Mouse (Mus musculus): ENCODE data around the gene Cryba1.
"Not testable (repeated sequence)": the region's sequence is repeated elsewhere in the genome, so short reads cannot be mapped to it uniquely, and the experiment has no call there.

Gene Cryba1

GRCm38 (mm10) chr11:77725183-77725582, at the start of gene Cryba1:
Gene Cryba1, minus strand, starts transcription at chr11:77725283.
- DNase-seq (ENCODE audit: low read depth, low spot score), result no peak

- DNase-seq (ENCODE audit: low read depth, low spot score), result no peak
Observed at GRCm38 (mm10) chr11:77771879-77772713, 47.0 kb upstream of the Cryba1 start.

DNA sequence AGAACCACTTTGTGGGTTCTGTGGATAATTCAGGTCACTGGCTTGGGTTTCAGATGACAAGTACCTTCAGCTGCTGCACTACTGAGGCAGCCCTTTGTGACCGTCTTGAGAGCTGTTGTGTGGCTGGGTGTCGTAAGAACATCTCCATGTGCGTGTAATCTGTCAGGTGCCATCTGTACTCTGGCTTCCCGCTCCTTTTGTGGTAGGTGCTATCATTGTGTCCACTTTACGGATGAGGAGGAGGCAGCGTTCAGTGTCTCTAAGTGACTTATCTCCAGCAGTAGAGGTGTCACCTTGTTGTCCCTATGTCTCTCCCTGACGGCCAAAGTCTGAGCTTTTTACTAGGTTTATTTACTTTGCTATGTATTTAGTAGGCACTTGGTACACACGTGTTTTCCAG, 45.3 kb upstream of the Cryba1 start:
- no peak for DNase-seq (ENCODE audit: low read depth, low spot score)

DNA sequence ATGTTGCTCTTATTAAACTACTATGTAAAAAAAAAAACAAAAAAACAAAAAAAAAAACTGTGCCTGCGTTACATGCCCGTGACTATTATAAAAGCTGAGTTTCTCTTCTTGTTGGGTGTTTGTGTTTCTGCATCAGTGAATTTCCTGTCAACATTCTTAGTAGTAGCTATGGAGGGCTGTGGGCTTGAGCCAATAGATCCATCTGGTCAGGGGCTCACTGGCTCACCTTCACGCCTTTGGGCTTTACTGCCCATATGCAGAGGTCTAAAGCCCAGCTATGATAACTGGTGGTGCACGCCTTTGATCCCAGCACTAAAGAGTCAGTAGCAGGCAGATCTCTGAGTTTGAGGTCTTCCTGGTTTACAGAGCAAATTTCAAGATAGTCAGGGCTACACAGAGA, 44.4 kb upstream of the Cryba1 start:
- DNase-seq (ENCODE audit: low read depth, low spot score), result no peak

DNA sequence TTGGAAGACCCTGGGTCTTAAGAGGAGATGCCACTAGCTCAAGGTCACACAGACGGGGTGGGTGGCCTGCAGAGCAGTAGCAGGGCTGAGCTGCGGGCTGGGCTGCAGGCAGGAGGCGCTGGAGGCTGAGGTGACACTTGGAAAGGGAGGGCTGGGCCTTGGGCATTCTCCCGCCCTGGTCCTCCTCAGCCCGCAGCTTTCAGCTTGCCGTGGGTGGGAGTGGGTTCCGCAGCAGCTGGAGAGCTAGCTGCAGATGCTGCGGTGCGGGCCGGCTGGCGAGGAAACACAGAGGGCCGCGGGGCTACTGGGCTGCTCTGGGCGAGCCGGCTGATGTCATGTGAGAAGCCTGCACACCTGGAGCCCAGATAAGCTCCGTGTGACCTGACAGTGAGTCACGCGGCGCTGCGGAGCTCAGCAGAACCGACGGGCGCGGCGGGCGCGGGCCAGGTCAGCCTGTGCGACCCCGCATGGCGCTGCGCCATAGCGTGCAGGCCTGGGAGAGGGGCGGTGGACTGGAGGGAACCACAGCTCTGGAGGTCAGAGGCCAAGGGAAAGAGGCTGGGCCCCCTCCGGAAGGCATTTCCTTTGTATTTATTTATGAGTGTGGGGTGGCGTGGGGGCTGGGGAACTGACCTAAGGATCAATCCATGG, 41.4 kb upstream of the Cryba1 start:
- peak; percentile 56 for DNase-seq (ENCODE audit: low read depth, low spot score)

- no peak for DNase-seq (ENCODE audit: low read depth, low spot score)
Observed at GRCm38 (mm10) chr11:77765459-77765777, 40.3 kb upstream of the Cryba1 start.

DNA sequence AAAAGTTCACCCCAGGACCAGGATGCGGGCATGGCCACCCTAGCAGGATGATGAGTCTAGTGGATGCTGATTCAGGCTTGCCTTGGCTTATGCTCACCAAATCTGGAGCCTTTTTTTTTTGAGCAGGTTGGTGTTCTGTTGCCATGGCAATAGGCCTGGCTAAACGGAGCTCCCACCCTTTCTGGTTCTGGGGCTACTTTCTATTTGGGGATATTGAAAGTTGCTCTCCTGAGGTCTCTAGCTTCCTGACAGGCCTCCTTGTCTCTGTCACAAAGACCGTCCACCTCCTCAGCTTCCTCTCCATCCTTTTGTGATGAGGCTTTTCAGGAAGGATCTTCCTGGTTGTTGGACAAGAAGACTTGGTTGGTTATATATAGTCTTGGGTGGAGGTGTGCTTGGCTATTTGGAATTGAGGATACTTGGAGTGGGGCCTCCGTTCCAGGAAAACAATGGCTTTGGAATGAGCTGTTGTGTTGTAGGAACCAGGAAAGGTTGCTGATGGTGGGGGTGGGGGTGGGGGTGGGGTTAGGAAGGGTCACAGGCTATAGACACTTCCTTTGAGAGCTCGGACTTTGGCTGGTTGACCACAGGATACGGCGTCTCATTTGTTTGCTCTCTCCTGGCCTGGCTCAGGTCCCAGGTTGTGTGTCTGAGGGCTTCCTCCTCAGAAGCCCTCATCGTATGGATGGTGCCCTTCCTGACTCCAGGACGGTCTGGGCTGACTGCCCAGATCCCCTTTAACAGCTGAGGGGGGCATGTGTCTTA, 39.8 kb upstream of the Cryba1 start:
- no peak for DNase-seq (ENCODE audit: low read depth, low spot score)

DNA sequence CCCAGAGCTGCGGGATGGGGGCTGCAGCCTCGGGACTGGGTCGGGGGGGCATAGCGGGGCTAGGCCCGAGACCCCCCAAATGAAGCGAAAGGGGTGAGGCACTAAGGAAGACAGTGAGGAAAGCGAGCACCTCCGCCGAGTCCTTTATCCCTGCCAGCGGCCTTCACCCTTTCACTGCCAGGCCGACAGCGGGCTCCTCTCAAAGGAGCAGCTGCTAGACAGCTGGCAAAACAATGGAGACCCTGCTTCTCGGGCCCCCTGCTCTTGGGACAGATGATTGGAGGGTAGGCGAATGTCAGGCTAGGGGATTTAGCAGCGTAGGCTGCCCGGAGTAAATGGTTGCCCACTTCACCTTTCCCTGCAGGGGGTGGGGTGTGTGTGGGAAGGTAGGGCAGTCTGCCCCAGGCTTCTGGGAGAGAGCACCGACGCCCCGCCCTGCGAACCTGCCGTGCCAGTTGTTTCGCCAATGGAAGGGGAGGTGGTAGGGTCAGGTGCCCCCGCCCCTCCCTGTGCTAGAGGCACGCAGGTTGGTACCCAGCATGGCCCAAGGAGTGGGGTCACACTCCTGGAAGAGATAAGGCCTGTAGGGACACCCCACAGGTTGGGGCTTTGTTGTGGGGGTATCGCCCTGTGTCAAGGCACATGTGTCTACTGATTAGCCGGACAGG, 38.7 kb upstream of the Cryba1 start:
- peak; percentile 17 for DNase-seq (ENCODE audit: low read depth, low spot score)

DNA sequence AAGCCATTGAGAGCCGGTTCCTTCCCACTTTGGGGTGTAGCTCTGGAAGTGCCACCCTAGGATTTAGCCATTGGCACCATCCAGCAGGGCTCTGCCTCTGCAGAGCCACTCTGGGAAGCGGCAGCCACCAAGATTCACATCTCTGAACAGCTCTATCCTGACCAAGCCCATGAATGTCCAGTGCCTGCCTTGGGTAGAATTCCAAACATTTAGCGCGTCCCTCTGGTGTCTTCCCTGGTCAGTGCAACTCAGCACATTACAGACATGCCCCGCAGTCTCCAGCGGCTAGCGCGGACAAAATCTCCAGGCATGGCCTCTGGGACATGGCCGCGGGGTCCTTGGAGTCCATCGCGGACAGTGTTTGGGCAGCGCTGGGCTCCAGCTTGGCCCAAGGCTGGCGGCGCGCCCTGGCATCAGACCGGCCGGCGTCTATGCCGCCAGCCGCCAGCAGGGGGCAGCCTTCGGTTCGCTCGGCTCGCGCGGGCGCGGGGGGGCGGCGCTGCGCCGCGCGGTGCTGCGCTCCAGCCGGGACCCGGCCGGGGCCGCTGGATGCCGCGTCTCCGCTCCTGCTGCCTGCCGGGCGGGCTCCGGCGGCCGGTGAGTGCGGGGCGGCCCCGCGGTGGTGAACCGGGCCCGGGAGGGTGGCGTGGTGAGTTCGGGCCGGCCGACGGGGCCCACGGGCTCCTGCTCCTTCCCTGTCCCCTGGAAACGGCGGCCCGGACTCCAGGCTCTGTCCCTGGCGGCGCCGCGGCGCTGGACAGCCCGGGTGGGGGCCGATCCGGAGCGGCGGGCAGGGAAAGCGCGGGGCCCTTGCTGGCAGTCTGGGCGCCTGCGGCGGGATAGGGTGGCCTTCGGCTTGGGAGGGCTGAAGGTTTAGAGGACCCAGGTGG, 37.9 kb upstream of the Cryba1 start, which contains the start of gene Myo18a:
Gene Myo18a (plus strand): TSS at position 464 of the 890 bp plus-strand sequence.
- DNase-seq (ENCODE audit: low read depth, low spot score), result peak; percentile 81

DNA sequence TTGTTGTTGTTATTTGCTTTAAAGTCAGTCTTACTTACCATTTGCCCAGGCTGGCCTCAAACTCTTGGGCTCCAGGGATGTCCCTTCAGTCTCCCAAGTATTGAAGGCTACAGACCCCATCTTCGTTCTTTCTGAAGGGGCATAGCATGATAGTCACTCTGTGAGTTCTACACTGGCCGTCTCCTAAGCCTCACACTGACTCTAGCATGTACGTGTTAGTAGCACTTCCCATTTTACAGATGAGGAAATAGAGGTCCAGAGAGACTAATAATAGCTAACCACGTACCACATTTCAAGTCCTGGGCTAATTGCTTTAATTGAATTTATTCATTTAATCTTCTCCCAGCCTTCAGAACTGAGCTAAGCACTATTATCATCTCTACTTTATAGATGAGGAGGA, 34.9 kb upstream of the Cryba1 start:
- no peak for DNase-seq (ENCODE audit: low read depth, low spot score)

GRCm38 (mm10) chr11:77753469-77753868, 28.4 kb upstream of the Cryba1 start:
- no peak for DNase-seq (ENCODE audit: low read depth, low spot score)

DNA sequence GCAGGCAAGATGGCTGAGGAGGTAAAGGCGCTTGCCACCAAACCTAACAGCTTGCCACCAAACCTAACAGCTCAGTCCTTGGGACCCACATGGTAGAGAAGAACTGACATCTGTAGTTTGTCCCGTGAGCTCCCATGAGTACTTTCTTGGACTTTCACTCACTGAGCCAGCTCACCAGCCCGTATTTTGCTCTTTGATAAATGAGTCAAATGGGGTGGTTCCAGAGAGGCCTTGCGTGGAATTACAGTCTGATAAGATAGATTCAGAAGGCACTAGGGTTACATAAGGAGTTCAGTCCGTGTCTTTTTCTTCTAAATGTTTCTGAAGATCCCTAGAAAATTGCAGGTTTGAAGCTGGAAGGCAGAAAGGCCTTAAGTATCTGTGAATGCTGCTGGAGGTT, 27.4 kb upstream of the Cryba1 start:
- DNase-seq (ENCODE audit: low read depth, low spot score), result no peak

DNA sequence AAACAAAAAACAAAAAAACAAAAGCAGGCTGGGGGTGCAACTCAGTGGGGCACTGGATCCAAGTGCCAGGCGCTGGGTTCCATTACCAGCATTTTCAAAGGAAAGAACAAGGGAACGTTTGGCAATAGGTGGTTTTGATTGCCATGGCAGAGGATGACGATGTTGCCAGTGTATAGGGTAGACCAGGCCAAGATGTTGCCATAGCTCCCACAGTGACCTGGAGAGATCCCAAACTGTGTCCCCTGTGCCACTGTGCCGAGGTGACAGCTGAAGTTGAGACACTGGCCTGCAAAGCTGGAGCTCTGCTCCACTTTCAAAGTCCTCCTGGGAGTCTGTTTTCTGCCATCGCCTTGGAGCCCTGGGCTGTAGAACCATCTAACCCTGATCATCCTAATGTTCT, 23.9 kb upstream of the Cryba1 start:
- no peak for DNase-seq (ENCODE audit: low read depth, low spot score)

DNA sequence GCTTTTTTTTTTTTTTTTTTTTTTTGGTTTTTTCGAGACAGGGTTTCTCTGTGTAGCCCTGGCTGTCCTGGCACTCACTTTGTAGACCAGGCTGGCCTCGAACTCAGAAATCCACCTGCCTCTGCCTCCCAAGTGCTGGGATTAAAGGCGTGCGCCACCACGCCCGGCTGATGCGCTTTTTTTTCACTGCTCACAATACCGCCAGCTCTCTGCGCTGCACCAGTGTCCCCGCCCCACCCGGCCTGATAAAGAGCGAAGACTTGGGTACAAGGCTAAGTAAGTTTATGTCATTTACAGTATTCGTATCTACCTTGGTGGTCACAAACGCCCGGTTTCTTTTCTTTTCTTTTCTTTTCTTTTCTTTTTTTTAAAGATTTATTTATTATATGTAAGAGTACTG, 22.0 kb upstream of the Cryba1 start:
- not testable (repeated sequence) for DNase-seq (ENCODE audit: low read depth, low spot score)

GRCm38 (mm10) chr11:77746652-77747051, 21.6 kb upstream of the Cryba1 start:
- no peak for DNase-seq (ENCODE audit: low read depth, low spot score)

DNA sequence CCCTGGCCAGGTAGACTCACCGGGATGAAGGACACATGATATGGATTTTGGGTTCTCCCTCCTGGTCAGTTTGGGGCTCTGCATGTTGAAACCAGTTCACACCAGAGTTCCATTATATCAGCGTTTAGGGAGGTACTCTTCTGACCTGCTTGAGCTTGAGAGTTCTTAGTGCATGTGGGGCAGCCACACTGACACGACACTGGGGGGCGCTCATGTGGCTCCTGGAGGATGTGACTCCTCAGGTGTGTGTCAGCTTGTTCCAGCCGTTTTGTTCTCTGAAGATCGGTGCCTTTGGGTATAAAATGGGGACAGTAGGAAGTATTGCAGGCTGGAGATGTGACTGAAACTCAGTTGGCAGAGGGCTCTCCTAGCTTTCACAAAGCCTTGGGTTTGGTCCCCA, 18.9 kb upstream of the Cryba1 start:
- peak; percentile 22 for DNase-seq (ENCODE audit: low read depth, low spot score)

DNA sequence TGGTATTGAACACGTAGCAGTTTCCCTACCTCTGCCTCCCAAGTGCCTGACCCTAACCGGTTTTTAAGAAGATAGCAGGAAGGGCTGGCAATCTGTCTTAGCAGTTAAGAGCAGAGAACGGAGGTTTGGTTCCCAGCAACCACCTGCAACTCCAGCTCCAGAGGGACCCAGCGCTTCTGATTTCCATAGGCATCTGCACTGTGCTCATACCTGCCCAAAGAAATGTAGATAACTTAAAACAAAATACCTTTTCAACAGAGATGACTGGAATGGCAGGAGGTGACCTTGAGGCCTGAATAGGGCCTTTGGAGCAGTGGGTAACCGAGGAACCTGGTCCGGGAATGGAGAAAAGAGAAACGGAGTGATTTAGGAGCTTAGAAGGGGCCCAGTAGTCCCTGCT, 13.5 kb upstream of the Cryba1 start:
- no peak for DNase-seq (ENCODE audit: low read depth, low spot score)

DNA sequence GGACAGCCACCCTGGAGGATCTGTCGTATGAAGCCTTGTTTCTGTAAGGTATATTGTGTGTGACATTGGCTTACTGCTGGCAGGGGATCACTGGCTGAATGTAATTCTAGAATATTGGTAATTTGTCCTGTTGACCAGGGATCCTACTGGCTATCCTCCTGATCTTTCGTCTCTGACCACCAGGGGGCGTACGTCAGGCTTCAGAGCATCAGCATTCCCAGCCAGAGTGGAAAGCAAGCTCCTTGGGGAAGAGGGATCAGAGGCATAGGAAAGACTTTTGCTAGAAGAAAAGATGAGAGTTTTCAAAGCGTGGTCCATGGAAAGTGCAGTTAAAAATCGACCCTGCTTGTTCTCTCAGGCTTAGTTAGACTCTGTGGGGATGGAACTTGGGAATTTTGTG, 12.2 kb upstream of the Cryba1 start:
- peak; percentile 51 for DNase-seq (ENCODE audit: low read depth, low spot score)

DNA sequence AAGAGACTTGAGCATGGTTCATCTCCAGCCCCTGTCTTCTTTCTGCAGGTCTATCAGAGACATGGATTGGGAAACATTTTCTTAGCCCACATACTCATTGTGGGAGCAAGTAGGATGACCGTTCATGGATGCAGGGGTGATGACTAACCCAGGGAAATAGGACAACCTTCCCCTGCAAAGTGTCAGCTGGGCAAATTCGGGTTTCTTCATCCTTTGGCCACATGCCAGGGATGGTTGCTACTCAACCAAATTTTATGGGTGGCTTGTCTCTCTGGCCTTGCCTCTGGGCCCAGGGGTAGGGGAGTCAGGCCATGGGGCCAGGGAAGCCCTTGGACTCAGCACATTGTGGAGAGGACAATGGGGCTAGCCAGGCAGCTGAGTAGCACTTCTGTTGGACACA, 3.5 kb upstream of the Cryba1 start:
- no peak for DNase-seq (ENCODE audit: low read depth, low spot score)

DNA sequence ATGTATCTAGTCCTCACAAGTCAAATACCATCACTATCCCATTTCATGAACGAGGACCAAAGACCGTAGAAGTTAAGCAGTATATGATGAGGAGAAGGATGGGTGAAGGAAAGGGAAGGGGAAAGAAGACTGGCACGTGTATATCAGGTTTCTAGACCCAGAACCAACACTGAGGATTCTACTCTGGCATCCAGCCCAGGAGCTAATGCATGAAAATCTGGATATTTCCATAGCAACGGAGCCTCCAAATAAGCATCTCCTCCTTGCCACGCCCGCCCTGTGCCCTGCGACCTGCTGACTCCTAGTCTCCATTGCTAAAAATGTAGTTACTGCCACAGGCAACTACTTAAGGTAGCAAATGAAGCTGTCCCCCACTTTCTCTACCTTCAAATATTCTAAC, 317 bp downstream of the Cryba1 start:
- DNase-seq (ENCODE audit: low read depth, low spot score), result no peak

DNA sequence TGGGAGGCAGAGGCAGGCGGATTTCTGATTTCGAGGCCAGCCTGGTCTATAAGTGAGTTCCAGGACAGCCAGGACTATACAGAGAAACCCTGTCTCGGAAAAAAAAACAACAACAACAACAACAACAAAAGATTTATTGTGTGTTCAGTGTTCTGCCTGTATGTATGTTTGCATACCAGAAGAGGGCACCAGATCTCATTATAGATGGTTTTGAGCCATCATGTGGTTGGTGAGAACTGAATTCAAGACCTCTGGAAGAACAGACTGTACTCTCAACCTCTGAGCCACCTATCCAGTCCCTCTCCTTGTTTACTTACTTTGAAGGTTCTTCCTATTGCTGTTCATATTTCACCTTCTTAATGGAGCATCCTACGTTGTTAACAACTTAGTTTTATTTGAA, 3.7 kb downstream of the Cryba1 start:
- DNase-seq (ENCODE audit: low read depth, low spot score), result peak; percentile 11
